Comparison of ENCODE assay signal across 9 mouse cellular contexts in genomic region chr13:71957147-71957546, GRCm38 (mm10). TPM values are rescaled to one million over a fixed set of nuclear protein-coding genes. Genes with fewer than 3 reads are reported as not detected.
DNase-seq lines count a peak whose midpoint lies in the region; ATAC-seq lines count a peak whose summit lies in the region.
"Had no signal": no experiment of that assay in that cellular context is flagged by ENCODE, and none has a peak within 500 bp of the region (broad histone marks: within the 10 kb centered on the region; RNA-seq: fewer than 3 reads in every experiment).

No protein-coding gene starts in this region.

- H3K9ac ChIP-seq in lung, embryonic 15.5 days, result no peak overlapping the region
- no peak overlapping the region for H3K9ac ChIP-seq in embryonic facial prominence, embryonic 11.5 days (replicated peaks; ENCODE audit: low read length)
- no peak overlapping the region; the same call in 1 of the 2 replicates for H3K9ac ChIP-seq in neural tube, embryonic 13.5 days

- DNase-seq in lung, postnatal 10 days, result no peak
- DNase-seq in embryonic facial prominence, embryonic 11.5 days (ENCODE audit: low spot score), result peak; percentile 27
- DNase-seq in limb, embryonic 10.5 days (ENCODE audit: low spot score), result peak; percentile 49
- DNase-seq in gastrocnemius, adult 18-20 months (ENCODE audit: low spot score), result no peak
- DNase-seq in gastrocnemius, postnatal 14 days, result no peak

- H3K27me3 ChIP-seq in lung, embryonic 15.5 days, result peaks cover 79% of the 10 kb centered on the region
- peaks cover 39% of the 10 kb centered on the region for H3K27me3 ChIP-seq in embryonic facial prominence, embryonic 11.5 days (ENCODE audit: control insufficient read depth, insufficient read depth, low read length)
- H3K27me3 ChIP-seq in limb, embryonic 10.5 days (ENCODE audit: low read depth, poor library complexity, severe bottlenecking), result peaks cover 98% of the 10 kb centered on the region
- H3K27me3 ChIP-seq in neural tube, embryonic 13.5 days, result peaks cover 96% of the 10 kb centered on the region
- H3K27me3 ChIP-seq: Patski had no signal

- H3K36me3 ChIP-seq in lung, embryonic 15.5 days, result no peaks in the 10 kb centered on the region
- H3K36me3 ChIP-seq in embryonic facial prominence, embryonic 11.5 days (replicated peaks; ENCODE audit: control insufficient read depth, insufficient read depth, low read depth, low read length), result no peaks in the 10 kb centered on the region
- H3K36me3 ChIP-seq in limb, embryonic 10.5 days, result no peaks in the 10 kb centered on the region
- H3K36me3 ChIP-seq in neural tube, embryonic 13.5 days, result no peaks in the 10 kb centered on the region

- H3K27ac ChIP-seq in lung, embryonic 15.5 days, result no peak overlapping the region
- no peak overlapping the region for H3K27ac ChIP-seq in embryonic facial prominence, embryonic 11.5 days (replicated peaks; ENCODE audit: low read depth, low read length)
- no peak overlapping the region for H3K27ac ChIP-seq in limb, embryonic 10.5 days
- H3K27ac ChIP-seq in neural tube, embryonic 13.5 days (replicated peaks), result no peak overlapping the region

- no peak for ATAC-seq in lung, embryonic 15.5 days (ENCODE audit: borderline replicate concordance, extremely low read depth, low FRiP score, low TSS enrichment)
- ATAC-seq in embryonic facial prominence, embryonic 11.5 days (replicated peaks; ENCODE audit: insufficient number of reproducible peaks, low FRiP score, low TSS enrichment, low read depth), result no peak
- no peak for ATAC-seq in neural tube, embryonic 13.5 days (ENCODE audit: low read depth)

- no peaks in the 10 kb centered on the region for H3K9me3 ChIP-seq in lung, embryonic 15.5 days
- no peaks in the 10 kb centered on the region for H3K9me3 ChIP-seq in embryonic facial prominence, embryonic 11.5 days (replicated peaks; ENCODE audit: control insufficient read depth, low read length)
- no peaks in the 10 kb centered on the region for H3K9me3 ChIP-seq in limb, embryonic 10.5 days (replicated peaks)
- H3K9me3 ChIP-seq in neural tube, embryonic 13.5 days, result no peaks in the 10 kb centered on the region

- peak overlapping the region; percentile 53 for H3K4me3 ChIP-seq in lung, embryonic 15.5 days
- no peak overlapping the region for H3K4me3 ChIP-seq in embryonic facial prominence, embryonic 11.5 days (ENCODE audit: low read depth, low read length)
- H3K4me3 ChIP-seq in limb, embryonic 10.5 days, result no peak overlapping the region
- peak overlapping the region; percentile 52 for H3K4me3 ChIP-seq in neural tube, embryonic 13.5 days

- H3K4me1 ChIP-seq in lung, embryonic 15.5 days, result no peaks in the 10 kb centered on the region
- H3K4me1 ChIP-seq in embryonic facial prominence, embryonic 11.5 days (ENCODE audit: control insufficient read depth, insufficient read depth, low read length), result no peaks in the 10 kb centered on the region
- H3K4me1 ChIP-seq in limb, embryonic 10.5 days, result peaks cover 43% of the 10 kb centered on the region
- peaks cover 66% of the 10 kb centered on the region for H3K4me1 ChIP-seq in neural tube, embryonic 13.5 days (replicated peaks)

- H3K4me2 ChIP-seq in lung, embryonic 15.5 days, result peak overlapping the region; percentile 53
- H3K4me2 ChIP-seq in embryonic facial prominence, embryonic 11.5 days (ENCODE audit: low read depth, low read length), result peak overlapping the region; percentile 17; the same call in 1 of the 2 replicates
- H3K4me2 ChIP-seq in neural tube, embryonic 13.5 days, result peak overlapping the region; percentile 70
- H3K4me2 ChIP-seq: liver, embryonic 11.5 days had no signal

- WGBS in lung, embryonic 15.5 days, result 8% methylated on average over 18 of the region's 18 CpGs
- 10% methylated on average over 18 of the region's 18 CpGs for WGBS in embryonic facial prominence, embryonic 11.5 days
- WGBS in limb, embryonic 10.5 days, result 4% methylated on average over 18 of the region's 18 CpGs
- 9% methylated on average over 18 of the region's 18 CpGs for WGBS in neural tube, embryonic 13.5 days

- intact Hi-C loops in gastrocnemius, postnatal 14 days (cut with DNase I; ENCODE audit: low total_unique reads), result no loop called here

RNA-seq across cellular contexts. Expression of gene Irx1, which starts 6.4 kb away (rescaled TPM):
- polyA plus RNA-seq in lung, embryonic 15.5 days (2015; fragmentation: Nextera tagmentation; extraction: Ambion mirVana), result 10.5 and 10.9 TPM in 2 replicates
- 2.2 and 2.4 TPM in 2 replicates for polyA plus RNA-seq in embryonic facial prominence, embryonic 11.5 days (2014; fragmentation: Nextera tagmentation; extraction: Ambion mirVana)
- polyA plus RNA-seq in limb, embryonic 10.5 days (2016; fragmentation: Nextera tagmentation; extraction: Ambion mirVana), result not detected in 2 replicates
- 2.9 and 3.8 TPM in 2 replicates for polyA plus RNA-seq in neural tube, embryonic 13.5 days (2015; fragmentation: Nextera tagmentation; extraction: Ambion mirVana)
- not detected for total RNA-seq in gastrocnemius, adult 18-20 months (2021)
- under 1 TPM in 1 of 2 experiments, not detected in 1; 0.18 TPM for total RNA-seq in gastrocnemius, postnatal 14 days (2021)

Comparison
In these comparisons a context has a peak if more than half of its experiments do, and no peak if none do; other contexts are left out.
1. H3K4me2 ChIP-seq: peak in every context shown above with its lines; median percentile 70 in neural tube, embryonic 13.5 days; 53 in lung, embryonic 15.5 days; 17 in embryonic facial prominence, embryonic 11.5 days.
2. H3K4me3 ChIP-seq: peak in lung, embryonic 15.5 days (single experiment) and neural tube, embryonic 13.5 days (single experiment); none in embryonic facial prominence, embryonic 11.5 days (single experiment) and limb, embryonic 10.5 days (single experiment).
3. DNase-seq: peak in embryonic facial prominence, embryonic 11.5 days (single experiment) and limb, embryonic 10.5 days (single experiment); none in lung, postnatal 10 days (single experiment), gastrocnemius, adult 18-20 months (single experiment) and gastrocnemius, postnatal 14 days (single experiment).